Mouse (Mus musculus) lung, postnatal 36 days (tissue): Measurements from ENCODE around the gene Pax5.
"Not testable (repeated sequence)": the region's sequence is repeated elsewhere in the genome, so short reads cannot be mapped to it uniquely, and the experiment has no call there.

Experiments
- DNase-seq: peaks from one replicate; pipeline ENCODE4 v3.0.0; 2022; ENCODE audit warnings: mixed read lengths

The Pax5 gene

GRCm38 (mm10) chr4:44709740-44710700, at the start of gene Pax5:
TSS of gene Pax5 (minus strand) at chr4:44710487.
- no peak for DNase-seq

- not testable (repeated sequence) for DNase-seq
Measured at GRCm38 (mm10) chr4:44757131-44757530, 46.8 kb upstream of the Pax5 start.

- peak; percentile 98 for DNase-seq
Measured at GRCm38 (mm10) chr4:44756134-44756951, 46.1 kb upstream of the Pax5 start.

- DNase-seq = no peak
Measured at GRCm38 (mm10) chr4:44755553-44756133, 45.4 kb upstream of the Pax5 start, which contains the start of gene Zcchc7. TSS of gene Zcchc7 (plus strand) at chr4:44755877.

- DNase-seq = no peak
Measured at GRCm38 (mm10) chr4:44740471-44740870, 30.2 kb upstream of the Pax5 start.

GRCm38 (mm10) chr4:44721237-44721636, 10.9 kb upstream of the Pax5 start:
- no peak for DNase-seq

GRCm38 (mm10) chr4:44720046-44720445, 9.8 kb upstream of the Pax5 start:
- DNase-seq = no peak

- DNase-seq = no peak
Measured at GRCm38 (mm10) chr4:44717676-44718075, 7.4 kb upstream of the Pax5 start.

- DNase-seq = no peak
Measured at GRCm38 (mm10) chr4:44716391-44716790, 6.1 kb upstream of the Pax5 start.

GRCm38 (mm10) chr4:44715621-44716160, 5.4 kb upstream of the Pax5 start:
- no peak for DNase-seq

GRCm38 (mm10) chr4:44714111-44714621, 3.9 kb upstream of the Pax5 start:
- no peak for DNase-seq

- no peak for DNase-seq
Measured at GRCm38 (mm10) chr4:44713554-44714051, 3.3 kb upstream of the Pax5 start.

- no peak for DNase-seq
Measured at GRCm38 (mm10) chr4:44712786-44713553, 2.7 kb upstream of the Pax5 start.

GRCm38 (mm10) chr4:44712051-44712700, 1.9 kb upstream of the Pax5 start:
- no peak for DNase-seq

GRCm38 (mm10) chr4:44711136-44711900, 1.0 kb upstream of the Pax5 start:
- DNase-seq = no peak

GRCm38 (mm10) chr4:44710701-44711097, 412 bp upstream of the Pax5 start:
- peak; percentile 25 for DNase-seq

- DNase-seq = no peak
Measured at GRCm38 (mm10) chr4:44709091-44709695, 1.1 kb downstream of the Pax5 start.

GRCm38 (mm10) chr4:44708311-44708710, 2.0 kb downstream of the Pax5 start:
- no peak for DNase-seq

- no peak for DNase-seq
Measured at GRCm38 (mm10) chr4:44706865-44707264, 3.4 kb downstream of the Pax5 start.

- peak; percentile 35 for DNase-seq
Measured at GRCm38 (mm10) chr4:44705967-44706366, 4.3 kb downstream of the Pax5 start.
